Mouse (Mus musculus) hindbrain, embryonic 11.5 days (tissue): ENCODE measurements around the gene Ttc41. TPM values are rescaled to one million over a fixed set of nuclear protein-coding genes. Genes with fewer than 3 reads are reported as not detected.

ENCODE experiments used
- ATAC-seq: fragments of 200-750 bp; cut with Nextera tagmentation; 2 replicates; pipeline ENCODE4 v1.8.0; 2017; ENCODE audit warnings: mild to moderate bottlenecking, moderate TSS enrichment, moderate library complexity; ENCODE audit not compliant: low FRiP score
- DNase-seq: peaks from one replicate; pipeline ENCODE4 v3.0.0-alpha.2; 2015; ENCODE audit warnings: low spot score
- H3K27ac ChIP-seq: fragments of 300-500 bp; sonication (generic); 2 replicates; pipeline ENCODE4 v1.5.1; 2014; ENCODE audit warnings: mild to moderate bottlenecking, low read depth, low read length
- H3K27me3 ChIP-seq: fragments of 300-500 bp; sonication (generic); 2 replicates; pipeline ENCODE4 v1.6.1; 2014; ENCODE audit warnings: mild to moderate bottlenecking, low read length, moderate library complexity, mixed read lengths; ENCODE audit not compliant: control insufficient read depth, insufficient read depth
- H3K36me3 ChIP-seq: fragments of 300-500 bp; sonication (generic); 2 replicates; pipeline ENCODE4 v1.6.1; 2014; ENCODE audit warnings: mild to moderate bottlenecking, low read length, moderate library complexity, mixed read lengths; ENCODE audit not compliant: control insufficient read depth, insufficient read depth
- H3K4me1 ChIP-seq: fragments of 300-500 bp; sonication (generic); replicated peaks from 2 replicates; pipeline ENCODE4 v1.6.1; 2014; ENCODE audit warnings: low read length, mixed read lengths; ENCODE audit not compliant: control insufficient read depth, insufficient read depth
- H3K4me2 ChIP-seq: fragments of 300-500 bp; sonication (generic); replicated peaks from 2 replicates; pipeline ENCODE4 v1.6.1; 2014; ENCODE audit warnings: mild to moderate bottlenecking, low read depth, low read length
- H3K4me3 ChIP-seq: fragments of 300-500 bp; sonication (generic); 2 replicates; pipeline ENCODE4 v1.5.1; 2014; ENCODE audit warnings: low read depth, low read length
- H3K9ac ChIP-seq: fragments of 300-500 bp; sonication (generic); 2 replicates; pipeline ENCODE4 v1.6.1; 2014; ENCODE audit warnings: low read depth, low read length
- H3K9me3 ChIP-seq: fragments of 300-500 bp; sonication (generic); 2 replicates; pipeline ENCODE4 v1.6.1; 2016; ENCODE audit warnings: low read length; ENCODE audit not compliant: control insufficient read depth
- WGBS: fragments of 180-500 bp; shearing (Covaris S2); extraction: QIAGEN DNeasy Blood & Tissue Kit; methylation state at CpG from one replicate; pipeline ENCODE4 v1.1.7; 2014; 5-methylcytosine and 5-hydroxymethylcytosine counted together
- polyA plus RNA-seq: library from polyadenylated mRNA; unstranded; fragments of >200 nt; fragmentation: Nextera tagmentation; extraction: Ambion mirVana; gene quantifications from 2 replicates; pipeline ENCODE4 v1.2.1, GENCODE M21; 2014

Gene Ttc41
- polyA plus RNA-seq, 1 experiment from 2014 or later = 2.0 TPM

GRCm38 (mm10) chr10:86784126-86784675 lies 78.6 kb downstream of the Ttc41 start:
- H3K4me3 ChIP-seq = no peak overlapping the region
- peaks cover 7% of the 10 kb centered on the region; the same call in 1 of the 2 replicates for H3K27me3 ChIP-seq
- H3K9me3 ChIP-seq = no peaks in the 10 kb centered on the region
- ATAC-seq = no peak
- DNase-seq = no peak
- H3K36me3 ChIP-seq = no peaks in the 10 kb centered on the region
- no peak overlapping the region for H3K9ac ChIP-seq
- H3K4me1 ChIP-seq = peaks cover 3% of the 10 kb centered on the region; the same call in 1 of the 2 replicates
- no peak overlapping the region for H3K27ac ChIP-seq
- WGBS = 91% methylated on average over 5 of the region's 5 CpGs
- no peak overlapping the region for H3K4me2 ChIP-seq

DNA sequence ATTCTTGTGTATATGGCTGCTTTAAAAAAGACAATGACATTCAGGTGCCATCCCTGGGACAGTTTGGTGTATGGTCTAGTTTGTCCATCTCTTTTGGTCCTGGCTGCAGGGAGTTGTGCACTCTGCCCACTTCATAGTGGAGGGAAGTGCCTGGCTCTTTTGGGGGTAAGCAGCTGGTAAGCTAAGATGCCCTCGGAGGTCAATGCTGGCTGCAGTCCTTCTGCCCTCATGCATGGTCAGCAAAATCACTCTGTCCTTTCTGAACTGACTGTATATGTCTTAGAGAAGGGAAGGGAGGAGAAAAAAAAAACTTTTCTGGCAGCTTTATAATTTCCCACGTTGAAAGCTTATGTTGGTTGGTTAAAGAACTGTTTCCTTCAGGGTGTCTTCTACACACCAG lies 79.8 kb downstream of the Ttc41 start:
- Histone ChIP-seq H3K4me3 (no peak overlapping the region), H3K4me1 (no peaks in the 10 kb centered on the region), H3K27me3 (no peaks in the 10 kb centered on the region), H3K4me2 (no peak overlapping the region), H3K36me3 (no peaks in the 10 kb centered on the region), H3K27ac (no peak overlapping the region), H3K9ac (no peak overlapping the region), H3K9me3 (no peaks in the 10 kb centered on the region)
- DNase-seq = no peak
- WGBS = 80% methylated on average over 2 of the region's 2 CpGs
- ATAC-seq = no peak

GRCm38 (mm10) chr10:86786083-86786482 lies 80.5 kb downstream of the Ttc41 start:
- ATAC-seq (no peak), DNase-seq (no peak)
- WGBS = 98% methylated on average over 5 of the region's 5 CpGs
- Histone ChIP-seq H3K9ac (no peak overlapping the region), H3K4me2 (no peak overlapping the region), H3K27ac (no peak overlapping the region), H3K4me3 (no peak overlapping the region), H3K9me3 (no peaks in the 10 kb centered on the region), H3K36me3 (no peaks in the 10 kb centered on the region), H3K27me3 (no peaks in the 10 kb centered on the region), H3K4me1 (no peaks in the 10 kb centered on the region)

- Histone ChIP-seq H3K4me3 (no peak overlapping the region), H3K4me2 (no peak overlapping the region), H3K9ac (no peak overlapping the region), H3K27me3 (no peaks in the 10 kb centered on the region), H3K4me1 (no peaks in the 10 kb centered on the region), H3K9me3 (no peaks in the 10 kb centered on the region), H3K36me3 (no peaks in the 10 kb centered on the region), H3K27ac (no peak overlapping the region)
- 66% methylated on average over 5 of the region's 5 CpGs for WGBS
- DNase-seq = no peak
- ATAC-seq = no peak
Measured at GRCm38 (mm10) chr10:86788193-86788592, 82.6 kb downstream of the Ttc41 start.

DNA sequence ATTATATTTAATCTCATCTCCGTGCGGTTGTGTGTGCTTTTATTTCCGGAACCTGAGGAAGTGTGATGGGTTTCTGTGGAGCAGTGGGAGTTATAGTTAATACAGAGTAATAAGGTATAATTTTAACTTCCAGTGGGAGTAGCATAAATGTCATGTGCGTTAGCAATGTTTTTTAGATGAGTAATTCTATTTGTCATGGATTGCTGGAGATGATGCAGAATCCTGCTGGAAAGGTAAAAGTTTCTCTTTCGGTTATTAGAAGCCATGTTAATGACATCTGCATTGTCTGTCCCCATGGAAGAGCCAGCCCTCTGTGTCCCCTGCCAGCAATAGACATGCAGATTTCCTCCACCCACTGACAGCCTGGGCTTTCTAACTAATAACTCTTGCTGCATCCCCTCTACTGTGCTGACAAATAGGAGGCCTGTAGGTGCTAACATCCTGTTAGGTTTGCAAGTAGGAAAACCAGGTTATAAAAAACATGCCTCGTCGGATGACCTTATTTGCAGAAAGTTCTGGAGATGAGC lies 83.6 kb downstream of the Ttc41 start:
- no peak for ATAC-seq
- Histone ChIP-seq H3K27ac (no peak overlapping the region), H3K36me3 (no peaks in the 10 kb centered on the region), H3K4me2 (no peak overlapping the region), H3K9me3 (no peaks in the 10 kb centered on the region), H3K9ac (no peak overlapping the region), H3K4me1 (no peaks in the 10 kb centered on the region), H3K27me3 (no peaks in the 10 kb centered on the region), H3K4me3 (no peak overlapping the region)
- DNase-seq = no peak
- 80% methylated on average over 7 of the region's 7 CpGs for WGBS

- DNase-seq (no peak), ATAC-seq (no peak)
- Histone ChIP-seq H3K4me3 (no peak overlapping the region), H3K36me3 (no peaks in the 10 kb centered on the region), H3K9me3 (no peaks in the 10 kb centered on the region), H3K27ac (no peak overlapping the region), H3K9ac (no peak overlapping the region), H3K27me3 (no peaks in the 10 kb centered on the region), H3K4me1 (no peaks in the 10 kb centered on the region), H3K4me2 (no peak overlapping the region)
- 75% methylated on average over 7 of the region's 7 CpGs for WGBS
Measured at GRCm38 (mm10) chr10:86791507-86792184, 86.0 kb downstream of the Ttc41 start.

DNA sequence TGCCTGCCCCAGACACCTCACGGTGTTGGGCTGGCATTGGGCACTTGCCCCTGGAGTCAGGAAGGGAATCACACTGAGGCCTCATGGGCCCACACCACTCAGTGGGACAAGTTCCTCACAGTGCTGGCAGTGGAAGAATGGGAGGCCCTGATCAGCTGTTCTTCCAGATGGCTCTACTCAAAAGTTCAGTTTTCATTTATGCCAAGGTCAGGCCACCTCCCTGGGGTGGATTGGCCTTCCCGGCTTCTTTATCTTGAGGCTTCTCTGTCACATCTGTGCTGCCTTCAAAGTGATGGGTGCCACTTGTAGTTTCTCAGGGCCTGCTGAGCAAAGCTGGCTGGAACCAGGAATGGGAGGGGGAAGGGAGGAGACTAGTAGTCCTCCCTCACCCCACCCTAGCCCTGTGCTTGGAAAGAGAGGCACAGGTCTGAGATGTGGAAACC lies 87.9 kb downstream of the Ttc41 start:
- Histone ChIP-seq H3K4me3 (no peak overlapping the region), H3K9me3 (no peaks in the 10 kb centered on the region), H3K9ac (no peak overlapping the region), H3K27ac (no peak overlapping the region), H3K4me1 (no peaks in the 10 kb centered on the region), H3K36me3 (no peaks in the 10 kb centered on the region), H3K27me3 (no peaks in the 10 kb centered on the region), H3K4me2 (no peak overlapping the region)
- WGBS = 75% methylated on average over 2 of the region's 2 CpGs
- ATAC-seq (no peak), DNase-seq (no peak)

DNA sequence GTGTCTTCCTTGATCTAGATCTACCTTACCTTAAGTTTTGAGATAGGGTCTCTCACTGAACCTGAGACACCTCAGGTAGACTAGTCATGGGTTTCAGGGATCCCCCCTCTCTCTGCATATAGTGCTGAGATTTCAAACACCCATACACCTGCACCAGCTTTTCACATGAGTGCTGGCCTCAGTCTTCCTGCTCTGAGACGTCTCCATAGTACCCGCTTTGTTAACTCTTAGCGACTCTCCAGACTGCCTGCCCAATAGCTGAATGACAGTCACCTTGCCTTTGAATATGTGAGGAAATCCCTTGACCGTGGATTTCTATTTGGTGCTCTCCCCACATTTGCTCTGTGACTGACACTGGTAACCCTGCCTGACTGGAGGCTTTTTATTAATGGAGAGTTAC lies 88.6 kb downstream of the Ttc41 start:
- H3K4me1 ChIP-seq = no peaks in the 10 kb centered on the region
- H3K27ac ChIP-seq = no peak overlapping the region
- H3K36me3 ChIP-seq = no peaks in the 10 kb centered on the region
- 85% methylated on average over 4 of the region's 4 CpGs for WGBS
- H3K9ac ChIP-seq = no peak overlapping the region
- ATAC-seq = no peak
- no peaks in the 10 kb centered on the region for H3K9me3 ChIP-seq
- no peak for DNase-seq
- H3K27me3 ChIP-seq = no peaks in the 10 kb centered on the region
- no peak overlapping the region for H3K4me3 ChIP-seq
- H3K4me2 ChIP-seq = no peak overlapping the region
